ENCODE assay signal across 12 mouse cellular contexts in the genomic region with DNA sequence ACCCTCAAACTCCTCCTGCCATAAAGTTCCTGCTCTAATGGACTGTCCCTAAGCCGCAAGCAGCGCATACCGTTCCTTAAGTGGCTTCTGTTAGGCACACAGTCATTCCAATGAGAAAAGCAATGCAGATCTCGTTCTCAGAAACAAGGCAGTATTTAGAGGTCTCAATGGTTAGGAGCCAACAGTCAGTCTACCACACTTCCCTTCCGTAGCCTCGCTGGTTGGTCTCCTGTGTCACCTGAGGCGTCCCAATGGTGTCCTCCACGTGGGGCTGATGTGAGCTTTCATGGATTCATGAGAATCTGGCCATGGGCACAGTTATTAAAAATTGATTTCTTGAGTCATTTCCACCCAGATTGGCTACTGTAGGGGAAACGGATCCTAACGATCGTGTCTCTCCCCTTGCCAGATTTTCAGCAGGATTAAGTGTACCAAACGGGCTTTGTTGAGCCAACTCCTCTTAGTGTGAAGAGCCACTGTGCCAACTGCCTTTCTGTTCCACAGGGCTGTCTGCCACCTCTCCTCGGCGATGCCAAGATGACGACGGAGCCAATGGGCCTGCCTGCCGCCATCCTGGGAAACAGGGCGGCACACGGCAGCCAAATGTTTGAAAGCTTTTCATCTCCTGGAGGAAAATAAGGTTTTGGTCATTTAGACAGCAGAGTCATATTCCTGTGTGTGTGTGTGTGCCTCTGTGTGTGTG. TPM values are rescaled to one million over a fixed set of nuclear protein-coding genes. Genes with fewer than 3 reads are reported as not detected.
A peak's percentile ranks its signal among the peaks of the same experiment; 100 is the strongest.
DNase-seq lines count a peak whose midpoint lies in the region; ATAC-seq lines count a peak whose summit lies in the region.
"Had no signal": no experiment of that assay in that cellular context is flagged by ENCODE, and none has a peak within 500 bp of the region (broad histone marks: within the 10 kb centered on the region; RNA-seq: fewer than 3 reads in every experiment).

No protein-coding gene starts in this region.

- H3K27me3 ChIP-seq in hindbrain, embryonic 16.5 days (replicated peaks; ENCODE audit: control insufficient read depth, insufficient read depth, low read length): no peaks in the 10 kb centered on the region
- peaks cover 9% of the 10 kb centered on the region for H3K27me3 ChIP-seq in hindbrain, embryonic 13.5 days
- H3K27me3 ChIP-seq: limb, embryonic 15.5 days had no signal

- H3K36me3 ChIP-seq in hindbrain, embryonic 16.5 days (ENCODE audit: control insufficient read depth, insufficient read depth, low read length): no peaks in the 10 kb centered on the region
- no peaks in the 10 kb centered on the region for H3K36me3 ChIP-seq in hindbrain, embryonic 13.5 days
- H3K36me3 ChIP-seq: G1E; heart, embryonic 13.5 days; limb, embryonic 15.5 days had no signal

- H3K27ac ChIP-seq in hindbrain, embryonic 16.5 days (ENCODE audit: low read depth, low read length): peak overlapping the region; percentile 24; the same call in 1 of the 2 replicates
- no peak overlapping the region for H3K27ac ChIP-seq in hindbrain, embryonic 13.5 days
- H3K27ac ChIP-seq: heart, embryonic 13.5 days; limb, embryonic 15.5 days had no signal

- H3K4me3 ChIP-seq in hindbrain, embryonic 16.5 days (ENCODE audit: low read length): no peak overlapping the region
- H3K4me3 ChIP-seq in hindbrain, embryonic 13.5 days: no peak overlapping the region
- H3K4me3 ChIP-seq: heart, embryonic 13.5 days; limb, embryonic 15.5 days had no signal

- H3K9ac ChIP-seq in hindbrain, embryonic 16.5 days (ENCODE audit: low read depth, low read length): no peak overlapping the region
- no peak overlapping the region for H3K9ac ChIP-seq in hindbrain, embryonic 13.5 days
- H3K9ac ChIP-seq: heart, embryonic 13.5 days; limb, embryonic 15.5 days had no signal

- ATAC-seq in hindbrain, embryonic 16.5 days: peak; percentile 88
- no peak for ATAC-seq in hindbrain, embryonic 13.5 days (ENCODE audit: low FRiP score)

- 68% methylated on average over 19 of the region's 19 CpGs for WGBS in hindbrain, embryonic 16.5 days
- 86% methylated on average over 19 of the region's 19 CpGs for WGBS in hindbrain, embryonic 13.5 days

- no peaks in the 10 kb centered on the region for H3K4me1 ChIP-seq in hindbrain, embryonic 16.5 days (ENCODE audit: control insufficient read depth, insufficient read depth, low read depth, low read length)
- no peaks in the 10 kb centered on the region; the same call in 1 of the 2 replicates for H3K4me1 ChIP-seq in hindbrain, embryonic 13.5 days (replicated peaks)
- H3K4me1 ChIP-seq: heart, embryonic 13.5 days; limb, embryonic 15.5 days had no signal

- no peak overlapping the region for H3K4me2 ChIP-seq in hindbrain, embryonic 16.5 days (ENCODE audit: low read length)
- H3K4me2 ChIP-seq in hindbrain, embryonic 13.5 days: no peak overlapping the region
- H3K4me2 ChIP-seq: heart, embryonic 13.5 days; limb, embryonic 15.5 days had no signal

- no peaks in the 10 kb centered on the region for H3K9me3 ChIP-seq in hindbrain, embryonic 16.5 days (ENCODE audit: control insufficient read depth, low read length)
- no peaks in the 10 kb centered on the region for H3K9me3 ChIP-seq in hindbrain, embryonic 13.5 days
- H3K9me3 ChIP-seq: G1E; heart, embryonic 13.5 days; limb, embryonic 15.5 days had no signal

- DNase-seq in cerebellum, postnatal 14 days: peak; percentile 98 to 99
- peak; percentile 80 to 81 for DNase-seq in layer of hippocampus, adult 18-20 months (ENCODE audit: low spot score in 2 of 2)
- DNase-seq in right cerebral cortex, postnatal 14 days: peak; percentile 69
- no peak for DNase-seq in B cell, adult 2 months
- no peak for DNase-seq in thymus, adult 18-20 months
- no peak for DNase-seq in kidney, postnatal 14 days
- DNase-seq: thymus, postnatal 4 days had no signal

RNA-seq across cellular contexts. Expression of a gene that starts 7.4 kb away (rescaled TPM):
- 49.9 and 53.4 TPM in 2 replicates for polyA plus RNA-seq in hindbrain, embryonic 16.5 days (2015; fragmentation: Nextera tagmentation; extraction: Ambion mirVana)
- 41.5 and 42.9 TPM in 2 replicates for polyA plus RNA-seq in hindbrain, embryonic 13.5 days (2015; fragmentation: Nextera tagmentation; extraction: Ambion mirVana)
- 10 to 100 TPM; 29.8 to 30.7 TPM for total RNA-seq in layer of hippocampus, adult 18-20 months (2021)

RNA-seq across cellular contexts. Expression of a gene that starts 9.4 kb away (rescaled TPM):
- polyA plus RNA-seq in hindbrain, embryonic 16.5 days (2015; fragmentation: Nextera tagmentation; extraction: Ambion mirVana): 15.6 and 16.9 TPM in 2 replicates
- polyA plus RNA-seq in hindbrain, embryonic 13.5 days (2015; fragmentation: Nextera tagmentation; extraction: Ambion mirVana): 18.3 and 21.1 TPM in 2 replicates
- total RNA-seq in layer of hippocampus, adult 18-20 months (2021): 10 to 100 TPM; 13.0 to 13.3 TPM

RNA-seq across cellular contexts. Expression of a gene that starts 40.0 kb away (rescaled TPM):
- polyA plus RNA-seq in hindbrain, embryonic 16.5 days (2015; fragmentation: Nextera tagmentation; extraction: Ambion mirVana): 2.3 and 3.0 TPM in 2 replicates
- polyA plus RNA-seq in hindbrain, embryonic 13.5 days (2015; fragmentation: Nextera tagmentation; extraction: Ambion mirVana): 0.53 and 0.65 TPM in 2 replicates
- total RNA-seq in layer of hippocampus, adult 18-20 months (2021): 1 to 10 TPM; 1.3 to 2.6 TPM
- total RNA-seq: G1E had no signal

Comparison
In these comparisons a context has a peak if more than half of its experiments do, and no peak if none do; other contexts are left out.
1. DNase-seq: peak in cerebellum, postnatal 14 days (2 of 2), layer of hippocampus, adult 18-20 months (2 of 2) and right cerebral cortex, postnatal 14 days (single experiment); none in B cell, adult 2 months (0 of 2), thymus, adult 18-20 months (0 of 2) and kidney, postnatal 14 days (single experiment).